Mouse (Mus musculus) hindbrain, embryonic 16.5 days (tissue): ENCODE results near the gene Asap3. TPM values are rescaled to one million over a fixed set of nuclear protein-coding genes. Genes with fewer than 3 reads are reported as not detected.

Source experiments
- ATAC-seq: fragments of 200-750 bp; cut with Nextera tagmentation; 2 replicates; pipeline ENCODE4 v1.8.0; 2017; ENCODE audit warnings: moderate TSS enrichment, moderate library complexity
- H3K27ac ChIP-seq: fragments of 300-500 bp; sonication (generic); 2 replicates; pipeline ENCODE4 v1.5.1; 2014; ENCODE audit warnings: low read depth, mild to moderate bottlenecking, control low read depth, low read length, moderate library complexity
- H3K27me3 ChIP-seq: fragments of 300-500 bp; sonication (generic); replicated peaks from 2 replicates; pipeline ENCODE4 v1.6.1; 2014; ENCODE audit warnings: low read length; ENCODE audit not compliant: control insufficient read depth, insufficient read depth
- H3K36me3 ChIP-seq: fragments of 300-500 bp; sonication (generic); 2 replicates; pipeline ENCODE4 v1.6.1; 2014; ENCODE audit warnings: mild to moderate bottlenecking, low read length, moderate library complexity, mixed read lengths; ENCODE audit not compliant: control insufficient read depth, insufficient read depth
- H3K4me1 ChIP-seq: fragments of 300-500 bp; sonication (generic); 2 replicates; pipeline ENCODE4 v1.6.1; 2014; ENCODE audit warnings: low read depth, low read length; ENCODE audit not compliant: control insufficient read depth, insufficient read depth
- H3K4me2 ChIP-seq: fragments of 300-500 bp; sonication (generic); 2 replicates; pipeline ENCODE4 v1.6.1; 2014; ENCODE audit warnings: mild to moderate bottlenecking, low read length, control low read depth, moderate library complexity
- H3K4me3 ChIP-seq: fragments of 300-500 bp; sonication (generic); 2 replicates; pipeline ENCODE4 v1.5.1; 2014; ENCODE audit warnings: mild to moderate bottlenecking, low read length, control low read depth, moderate library complexity
- H3K9ac ChIP-seq: fragments of 300-500 bp; sonication (generic); 2 replicates; pipeline ENCODE4 v1.6.1; 2014; ENCODE audit warnings: low read depth, mild to moderate bottlenecking, control low read depth, low read length, moderate library complexity
- H3K9me3 ChIP-seq: fragments of 300-500 bp; sonication (generic); 2 replicates; pipeline ENCODE4 v1.6.1; 2014; ENCODE audit warnings: mild to moderate bottlenecking, low read length, moderate library complexity; ENCODE audit not compliant: control insufficient read depth
- WGBS: fragments of 180-500 bp; shearing (Covaris S2); extraction: QIAGEN DNeasy Blood & Tissue Kit; methylation state at CpG from one replicate; pipeline ENCODE4 v1.1.7; 2014; 5-methylcytosine and 5-hydroxymethylcytosine counted together
- polyA plus RNA-seq: library from polyadenylated mRNA; unstranded; fragments of >200 nt; fragmentation: Nextera tagmentation; extraction: Ambion mirVana; gene quantifications from 2 replicates; pipeline ENCODE4 v1.2.1, GENCODE M21; 2015

Asap3 gene
- polyA plus RNA-seq, 1 experiment from 2014 or later, result 6.2 TPM

GRCm38 (mm10) chr4:136255919-136256318, 49.8 kb downstream of the Asap3 start:
- H3K9ac ChIP-seq, result no peak overlapping the region
- no peaks in the 10 kb centered on the region for H3K4me1 ChIP-seq
- 32% methylated on average over 6 of the region's 6 CpGs for WGBS
- H3K27me3 ChIP-seq, result 0 out of 2 replicates have a peak, but pooled peaks cover 2% of the 10 kb centered on the region
- ATAC-seq, result no peak
- no peaks in the 10 kb centered on the region for H3K9me3 ChIP-seq
- no peak overlapping the region for H3K4me3 ChIP-seq
- H3K36me3 ChIP-seq, result no peaks in the 10 kb centered on the region
- H3K27ac ChIP-seq, result no peak overlapping the region
- H3K4me2 ChIP-seq, result no peak overlapping the region

GRCm38 (mm10) chr4:136256696-136257095, 50.5 kb downstream of the Asap3 start:
- Histone ChIP-seq H3K4me2 (no peak overlapping the region), H3K9ac (no peak overlapping the region), H3K27ac (no peak overlapping the region), H3K27me3 (no peaks in the 10 kb centered on the region), H3K4me3 (no peak overlapping the region), H3K9me3 (no peaks in the 10 kb centered on the region), H3K36me3 (no peaks in the 10 kb centered on the region), H3K4me1 (no peaks in the 10 kb centered on the region)
- 77% methylated on average over 10 of the region's 10 CpGs for WGBS
- ATAC-seq, result no peak

- Histone ChIP-seq H3K9me3 (no peaks in the 10 kb centered on the region), H3K27ac (no peak overlapping the region), H3K27me3 (no peaks in the 10 kb centered on the region), H3K36me3 (no peaks in the 10 kb centered on the region), H3K4me1 (no peaks in the 10 kb centered on the region), H3K4me2 (no peak overlapping the region), H3K4me3 (no peak overlapping the region), H3K9ac (no peak overlapping the region)
- ATAC-seq, result no peak
- 48% methylated on average over 3 of the region's 3 CpGs for WGBS
Measured at GRCm38 (mm10) chr4:136259916-136260315, 53.8 kb downstream of the Asap3 start.

GRCm38 (mm10) chr4:136260491-136261180, 54.5 kb downstream of the Asap3 start:
- WGBS, result 37% methylated on average over 10 of the region's 10 CpGs
- Histone ChIP-seq H3K9ac (no peak overlapping the region), H3K4me2 (no peak overlapping the region), H3K36me3 (no peaks in the 10 kb centered on the region), H3K4me3 (no peak overlapping the region), H3K9me3 (no peaks in the 10 kb centered on the region), H3K4me1 (no peaks in the 10 kb centered on the region), H3K27me3 (no peaks in the 10 kb centered on the region), H3K27ac (no peak overlapping the region)
- ATAC-seq, result peak; percentile 69; the same call in 1 of the 2 replicates

GRCm38 (mm10) chr4:136261912-136262311, 55.7 kb downstream of the Asap3 start:
- H3K4me1 ChIP-seq, result no peaks in the 10 kb centered on the region
- no peak overlapping the region for H3K9ac ChIP-seq
- WGBS, result 75% methylated on average over 10 of the region's 10 CpGs
- H3K27ac ChIP-seq, result no peak overlapping the region
- H3K4me3 ChIP-seq, result no peak overlapping the region
- no peaks in the 10 kb centered on the region for H3K27me3 ChIP-seq
- H3K9me3 ChIP-seq, result no peaks in the 10 kb centered on the region
- H3K36me3 ChIP-seq, result no peaks in the 10 kb centered on the region
- no peak overlapping the region for H3K4me2 ChIP-seq
- no peak for ATAC-seq

- Histone ChIP-seq H3K9me3 (no peaks in the 10 kb centered on the region), H3K4me2 (no peak overlapping the region), H3K4me1 (no peaks in the 10 kb centered on the region), H3K27me3 (no peaks in the 10 kb centered on the region), H3K36me3 (no peaks in the 10 kb centered on the region), H3K9ac (no peak overlapping the region), H3K27ac (no peak overlapping the region), H3K4me3 (no peak overlapping the region)
- no peak for ATAC-seq
- WGBS, result 91% methylated on average over 4 of the region's 4 CpGs
Measured at GRCm38 (mm10) chr4:136263555-136263954, 57.4 kb downstream of the Asap3 start.

GRCm38 (mm10) chr4:136266716-136267343, 60.7 kb downstream of the Asap3 start:
- Histone ChIP-seq H3K9ac (no peak overlapping the region), H3K27me3 (no peaks in the 10 kb centered on the region), H3K4me3 (no peak overlapping the region), H3K36me3 (no peaks in the 10 kb centered on the region), H3K4me2 (no peak overlapping the region), H3K9me3 (no peaks in the 10 kb centered on the region), H3K4me1 (no peaks in the 10 kb centered on the region), H3K27ac (no peak overlapping the region)
- 88% methylated on average over 9 of the region's 9 CpGs for WGBS
- ATAC-seq, result no peak

GRCm38 (mm10) chr4:136268912-136269311, 62.7 kb downstream of the Asap3 start:
- Histone ChIP-seq H3K36me3 (no peaks in the 10 kb centered on the region; the same call in 1 of the 2 replicates), H3K27me3 (no peaks in the 10 kb centered on the region), H3K4me3 (no peak overlapping the region), H3K4me2 (no peak overlapping the region), H3K9me3 (peaks cover 10% of the 10 kb centered on the region), H3K9ac (no peak overlapping the region), H3K4me1 (no peaks in the 10 kb centered on the region), H3K27ac (no peak overlapping the region)
- 95% methylated on average over 1 of the region's 1 CpGs for WGBS
- ATAC-seq, result no peak

- Histone ChIP-seq H3K9ac (no peak overlapping the region), H3K4me1 (no peaks in the 10 kb centered on the region), H3K27me3 (no peaks in the 10 kb centered on the region), H3K36me3 (no peaks in the 10 kb centered on the region; the same call in 1 of the 2 replicates), H3K4me2 (no peak overlapping the region), H3K4me3 (no peak overlapping the region), H3K9me3 (peaks cover 10% of the 10 kb centered on the region), H3K27ac (no peak overlapping the region)
- no peak for ATAC-seq
- WGBS, result 87% methylated on average over 8 of the region's 8 CpGs
Measured at GRCm38 (mm10) chr4:136270648-136271047, 64.5 kb downstream of the Asap3 start.
